Mouse (Mus musculus) layer of hippocampus, postnatal 36 days (tissue): ENCODE measurements around the gene Tecrl. TPM values are rescaled to one million over a fixed set of nuclear protein-coding genes. Genes with fewer than 3 reads are reported as not detected.

Experiments
- DNase-seq, 2 experiments: peaks; one replicate each; pipeline ENCODE4 v3.0.0; 2022
- total RNA-seq, 2 experiments: library from RNA; stranded (reverse); gene quantifications; 2 replicates each; pipeline ENCODE4 v1.2.3; 2021

Tecrl gene
- total RNA-seq = under 1 TPM in 1 of 2 experiments, not detected in 1; 0.43 TPM

GRCm38 (mm10) chr5:83354846-83355561 is at the start of gene Tecrl:
Gene Tecrl (minus strand): TSS chr5:83355195.
- DNase-seq = no peak

- no peak for DNase-seq
These were observed 30.0 kb upstream of the Tecrl start for GRCm38 (mm10) chr5:83385021-83385420.

GRCm38 (mm10) chr5:83351615-83352014 is 3.4 kb downstream of the Tecrl start:
- no peak for DNase-seq

GRCm38 (mm10) chr5:83339144-83339543 is 15.9 kb downstream of the Tecrl start:
- no peak for DNase-seq

GRCm38 (mm10) chr5:83267148-83267776 is 87.7 kb downstream of the Tecrl start:
- no peak for DNase-seq

- no peak for DNase-seq
These were observed 94.9 kb downstream of the Tecrl start for GRCm38 (mm10) chr5:83260059-83260458.

GRCm38 (mm10) chr5:83254141-83254540 is 100.9 kb downstream of the Tecrl start:
- DNase-seq = no peak

- DNase-seq = no peak
These were observed 116.0 kb downstream of the Tecrl start for GRCm38 (mm10) chr5:83238848-83239452.
